ENCODE assay signal across 15 mouse cellular contexts in the genomic region with DNA sequence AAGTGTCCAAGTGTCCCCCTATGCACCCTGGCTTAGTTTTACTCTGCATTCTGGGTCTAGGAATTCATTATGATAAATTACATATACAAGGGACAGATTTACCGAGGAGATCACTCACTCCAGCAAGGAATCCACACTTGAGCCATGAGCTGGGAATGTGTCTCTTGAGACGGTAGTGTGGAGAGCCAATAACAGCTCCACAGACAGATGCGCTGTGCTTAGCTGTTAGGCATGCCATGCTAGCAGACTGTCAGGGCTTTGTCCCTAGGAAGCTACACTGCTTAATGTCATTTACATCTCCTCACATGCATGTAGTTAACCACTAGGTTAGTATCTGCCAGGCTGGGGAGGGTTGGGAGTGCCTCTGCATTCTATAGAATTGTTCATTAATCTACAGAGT. TPM values are rescaled to one million over a fixed set of nuclear protein-coding genes. Genes with fewer than 3 reads are reported as not detected.
DNase-seq lines count a peak whose midpoint lies in the region; ATAC-seq lines count a peak whose summit lies in the region.
"Had no signal": no experiment of that assay in that cellular context is flagged by ENCODE, and none has a peak within 500 bp of the region (broad histone marks: within the 10 kb centered on the region; RNA-seq: fewer than 3 reads in every experiment).

No protein-coding gene starts in this region.

- no peaks in the 10 kb centered on the region for H3K9me3 ChIP-seq in forebrain, embryonic 14.5 days (replicated peaks; ENCODE audit: control insufficient read depth, low read length)
- H3K9me3 ChIP-seq in forebrain, embryonic 12.5 days = no peaks in the 10 kb centered on the region
- H3K9me3 ChIP-seq in intestine, embryonic 16.5 days (ENCODE audit: control insufficient read depth, low read length) = no peaks in the 10 kb centered on the region
- H3K9me3 ChIP-seq in intestine, embryonic 15.5 days = no peaks in the 10 kb centered on the region
- H3K9me3 ChIP-seq in hindbrain, embryonic 15.5 days = no peaks in the 10 kb centered on the region
- H3K9me3 ChIP-seq: liver, embryonic 13.5 days had no signal

- H3K9ac ChIP-seq in forebrain, embryonic 14.5 days (ENCODE audit: low read length) = no peak overlapping the region
- no peak overlapping the region for H3K9ac ChIP-seq in forebrain, embryonic 12.5 days
- H3K9ac ChIP-seq in intestine, embryonic 16.5 days (ENCODE audit: low read depth, low read length) = no peak overlapping the region
- no peak overlapping the region for H3K9ac ChIP-seq in intestine, embryonic 15.5 days
- H3K9ac ChIP-seq in hindbrain, embryonic 15.5 days = no peak overlapping the region
- H3K9ac ChIP-seq: liver, embryonic 13.5 days had no signal

- ATAC-seq in forebrain, embryonic 14.5 days = no peak
- no peak for ATAC-seq in forebrain, embryonic 12.5 days (ENCODE audit: low FRiP score)
- ATAC-seq in intestine, embryonic 16.5 days = no peak
- no peak for ATAC-seq in intestine, embryonic 15.5 days
- ATAC-seq in hindbrain, embryonic 15.5 days (ENCODE audit: low FRiP score, low read depth) = no peak
- ATAC-seq: Patski had no signal

- no peak overlapping the region for H3K4me3 ChIP-seq in forebrain, embryonic 14.5 days (ENCODE audit: low read depth, low read length)
- no peak overlapping the region for H3K4me3 ChIP-seq in forebrain, embryonic 12.5 days (replicated peaks)
- no peak overlapping the region for H3K4me3 ChIP-seq in intestine, embryonic 16.5 days (ENCODE audit: low read length)
- H3K4me3 ChIP-seq in intestine, embryonic 15.5 days (replicated peaks) = no peak overlapping the region
- H3K4me3 ChIP-seq in hindbrain, embryonic 15.5 days = no peak overlapping the region
- H3K4me3 ChIP-seq: erythroblast, embryonic 14.5 days; liver, embryonic 13.5 days had no signal

- no peaks in the 10 kb centered on the region for H3K36me3 ChIP-seq in forebrain, embryonic 14.5 days (ENCODE audit: control insufficient read depth, insufficient read depth, low read length)
- H3K36me3 ChIP-seq in forebrain, embryonic 12.5 days (replicated peaks) = peaks cover 14% of the 10 kb centered on the region
- H3K36me3 ChIP-seq in intestine, embryonic 16.5 days (ENCODE audit: control insufficient read depth, insufficient read depth, low read length) = no peaks in the 10 kb centered on the region
- no peaks in the 10 kb centered on the region for H3K36me3 ChIP-seq in intestine, embryonic 15.5 days
- no peaks in the 10 kb centered on the region for H3K36me3 ChIP-seq in hindbrain, embryonic 15.5 days
- H3K36me3 ChIP-seq: liver, embryonic 13.5 days had no signal

- no peaks in the 10 kb centered on the region for H3K27me3 ChIP-seq in forebrain, embryonic 14.5 days (replicated peaks; ENCODE audit: control insufficient read depth, insufficient read depth, low read length)
- H3K27me3 ChIP-seq in forebrain, embryonic 12.5 days = no peaks in the 10 kb centered on the region
- no peaks in the 10 kb centered on the region; the same call in 1 of the 2 replicates for H3K27me3 ChIP-seq in intestine, embryonic 16.5 days (replicated peaks; ENCODE audit: control insufficient read depth, insufficient read depth, low read length)
- no peaks in the 10 kb centered on the region for H3K27me3 ChIP-seq in intestine, embryonic 15.5 days (replicated peaks)
- H3K27me3 ChIP-seq in hindbrain, embryonic 15.5 days = no peaks in the 10 kb centered on the region
- H3K27me3 ChIP-seq: Patski had no signal

- H3K27ac ChIP-seq in forebrain, embryonic 14.5 days (ENCODE audit: low read depth, low read length) = peak overlapping the region; percentile 14; the same call in 1 of the 2 replicates
- no peak overlapping the region for H3K27ac ChIP-seq in forebrain, embryonic 12.5 days
- no peak overlapping the region for H3K27ac ChIP-seq in intestine, embryonic 16.5 days (ENCODE audit: low read length)
- no peak overlapping the region for H3K27ac ChIP-seq in intestine, embryonic 15.5 days
- peak overlapping the region; percentile 36; the same call in 1 of the 2 replicates for H3K27ac ChIP-seq in hindbrain, embryonic 15.5 days (replicated peaks)
- H3K27ac ChIP-seq: liver, embryonic 13.5 days had no signal

- H3K4me2 ChIP-seq in forebrain, embryonic 14.5 days (ENCODE audit: low read length) = no peak overlapping the region
- H3K4me2 ChIP-seq in forebrain, embryonic 12.5 days = no peak overlapping the region
- 0 out of 2 replicates have a peak overlapping the region, but pooled peaks have one; percentile 5 for H3K4me2 ChIP-seq in intestine, embryonic 16.5 days (ENCODE audit: low read depth, low read length)
- no peak overlapping the region for H3K4me2 ChIP-seq in intestine, embryonic 15.5 days (replicated peaks)
- H3K4me2 ChIP-seq in hindbrain, embryonic 15.5 days = no peak overlapping the region
- H3K4me2 ChIP-seq: liver, embryonic 13.5 days had no signal

- H3K4me1 ChIP-seq in forebrain, embryonic 14.5 days (ENCODE audit: control insufficient read depth, insufficient read depth, low read length) = peaks cover 4% of the 10 kb centered on the region; the same call in 1 of the 2 replicates
- H3K4me1 ChIP-seq in forebrain, embryonic 12.5 days = peaks cover 31% of the 10 kb centered on the region
- H3K4me1 ChIP-seq in intestine, embryonic 16.5 days (ENCODE audit: control insufficient read depth, insufficient read depth, low read length) = peaks cover 9% of the 10 kb centered on the region
- 0 out of 2 replicates have a peak, but pooled peaks cover 15% of the 10 kb centered on the region for H3K4me1 ChIP-seq in intestine, embryonic 15.5 days (replicated peaks)
- peaks cover 41% of the 10 kb centered on the region for H3K4me1 ChIP-seq in hindbrain, embryonic 15.5 days (replicated peaks)
- H3K4me1 ChIP-seq: liver, embryonic 13.5 days had no signal

- 70% methylated on average over 3 of the region's 3 CpGs for WGBS in forebrain, embryonic 14.5 days
- WGBS in forebrain, embryonic 12.5 days = 77% methylated on average over 3 of the region's 3 CpGs
- 62% methylated on average over 3 of the region's 3 CpGs for WGBS in intestine, embryonic 16.5 days
- 77% methylated on average over 3 of the region's 3 CpGs for WGBS in intestine, embryonic 15.5 days
- 44% methylated on average over 3 of the region's 3 CpGs for WGBS in hindbrain, embryonic 15.5 days

- peak; percentile 35 for DNase-seq in forebrain, embryonic 14.5 days (ENCODE audit: low spot score)
- peak; percentile 48 for DNase-seq in 3T3-L1 (ENCODE audit: low read depth, low spot score)
- DNase-seq in cerebellum, postnatal 36 days = no peak
- no peak for DNase-seq in ovary, postnatal 36 days (ENCODE audit: low spot score)
- DNase-seq: adrenal gland, postnatal 25 days; B cell, adult 2 months; cerebellum, adult 9-10 months; kidney, adult 9 months; liver, embryonic 13.5 days had no signal

RNA-seq across cellular contexts. Expression of a gene that starts 4.2 kb away (rescaled TPM):
- 90.2 and 101 TPM in 2 replicates for polyA plus RNA-seq in forebrain, embryonic 14.5 days (2014; fragmentation: Nextera tagmentation; extraction: Ambion mirVana)
- 146 and 173 TPM in 2 replicates for polyA plus RNA-seq in forebrain, embryonic 12.5 days (2016; fragmentation: Nextera tagmentation; extraction: Ambion mirVana)
- polyA plus RNA-seq in intestine, embryonic 16.5 days (2015; fragmentation: Nextera tagmentation; extraction: Ambion mirVana) = 208 and 225 TPM in 2 replicates
- 232 and 269 TPM in 2 replicates for polyA plus RNA-seq in intestine, embryonic 15.5 days (2015; fragmentation: Nextera tagmentation; extraction: Ambion mirVana)
- 92.7 and 103 TPM in 2 replicates for polyA plus RNA-seq in hindbrain, embryonic 15.5 days (2015; fragmentation: Nextera tagmentation; extraction: Ambion mirVana)

Comparison
In these comparisons a context has a peak if more than half of its experiments do, and no peak if none do; other contexts are left out.
1. H3K27ac ChIP-seq: peak in forebrain, embryonic 14.5 days (single experiment) and hindbrain, embryonic 15.5 days (single experiment); none in forebrain, embryonic 12.5 days (single experiment), intestine, embryonic 16.5 days (single experiment) and intestine, embryonic 15.5 days (single experiment).
2. DNase-seq: peak in forebrain, embryonic 14.5 days (single experiment) and 3T3-L1 (single experiment); none in cerebellum, postnatal 36 days (0 of 2) and ovary, postnatal 36 days (single experiment).